In the genomic region with DNA sequence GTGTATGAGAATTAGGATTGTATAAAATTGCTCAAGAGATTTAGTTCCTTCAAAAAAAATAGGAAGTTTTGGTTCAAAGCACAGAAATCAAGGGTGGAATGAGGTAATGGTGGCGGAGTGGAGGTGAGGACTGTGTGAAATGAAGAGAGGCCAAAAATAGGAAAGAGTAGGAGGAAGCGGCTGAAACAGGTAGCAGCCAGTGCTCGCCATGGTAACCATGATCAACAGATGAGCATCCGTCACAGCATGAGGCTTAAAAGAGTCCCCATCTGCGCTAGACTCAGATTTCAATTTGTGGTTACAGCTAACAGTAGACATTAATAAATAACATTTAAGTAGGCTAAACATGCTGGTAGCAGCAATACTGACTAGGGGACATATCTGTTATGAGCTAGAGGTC, we compare ENCODE assay signal across 9 mouse cellular contexts. TPM values are rescaled to one million over a fixed set of nuclear protein-coding genes. Genes with fewer than 3 reads are reported as not detected.
DNase-seq lines count a peak whose midpoint lies in the region; ATAC-seq and TF ChIP-seq lines count a peak whose summit lies in the region.
"Had no signal": no experiment of that assay in that cellular context is flagged by ENCODE, and none has a peak within 500 bp of the region (broad histone marks: within the 10 kb centered on the region; RNA-seq: fewer than 3 reads in every experiment).

No protein-coding gene starts in this region.

- no peak overlapping the region for H3K4me2 ChIP-seq in midbrain, postnatal 0 days (ENCODE audit: low read depth, low read length, poor library complexity, severe bottlenecking)
- no peak overlapping the region for H3K4me2 ChIP-seq in heart, embryonic 11.5 days
- H3K4me2 ChIP-seq: lung, embryonic 14.5 days had no signal

- peak; percentile 33 for DNase-seq in embryo, embryonic 10.5 days (ENCODE audit: low spot score)
- no peak for DNase-seq in embryo, embryonic 10 days (ENCODE audit: low spot score)
- no peak for DNase-seq in midbrain, postnatal 0 days (ENCODE audit: low spot score)
- DNase-seq in midbrain, embryonic 10.5 days (ENCODE audit: low spot score) = no peak
- peak; percentile 64 to 82 for DNase-seq in layer of hippocampus, adult 18-20 months (ENCODE audit: low spot score in 2 of 2)
- DNase-seq in right cerebral cortex, postnatal 14 days = peak; percentile 20
- no peak for DNase-seq in heart, adult 18-20 months
- DNase-seq: lung, embryonic 14.5 days had no signal

- H3K36me3 ChIP-seq in midbrain, postnatal 0 days (ENCODE audit: insufficient read depth, low read length) = no peaks in the 10 kb centered on the region
- H3K36me3 ChIP-seq in midbrain, embryonic 10.5 days = no peaks in the 10 kb centered on the region
- no peaks in the 10 kb centered on the region for H3K36me3 ChIP-seq in heart, embryonic 11.5 days (ENCODE audit: control insufficient read depth, insufficient read depth, low read length)

- H3K27me3 ChIP-seq in midbrain, postnatal 0 days (ENCODE audit: insufficient read depth, low read length) = no peaks in the 10 kb centered on the region
- no peaks in the 10 kb centered on the region for H3K27me3 ChIP-seq in midbrain, embryonic 10.5 days (ENCODE audit: low read depth, poor library complexity, severe bottlenecking)
- H3K27me3 ChIP-seq in heart, embryonic 11.5 days (ENCODE audit: control insufficient read depth, insufficient read depth, low read length) = no peaks in the 10 kb centered on the region

- no peak overlapping the region for H3K9ac ChIP-seq in midbrain, postnatal 0 days (replicated peaks; ENCODE audit: low read length, poor library complexity, severe bottlenecking)
- H3K9ac ChIP-seq in heart, embryonic 11.5 days (ENCODE audit: low read depth, low read length) = no peak overlapping the region
- H3K9ac ChIP-seq: lung, embryonic 14.5 days had no signal

- H3K4me1 ChIP-seq in midbrain, postnatal 0 days (ENCODE audit: insufficient read depth, low read length) = no peaks in the 10 kb centered on the region
- no peaks in the 10 kb centered on the region; the same call in 1 of the 2 replicates for H3K4me1 ChIP-seq in midbrain, embryonic 10.5 days
- no peaks in the 10 kb centered on the region for H3K4me1 ChIP-seq in heart, embryonic 11.5 days (ENCODE audit: control insufficient read depth, insufficient read depth, low read length)

- H3K9me3 ChIP-seq in midbrain, postnatal 0 days (ENCODE audit: low read length) = no peaks in the 10 kb centered on the region
- 0 out of 2 replicates have a peak, but pooled peaks cover 4% of the 10 kb centered on the region for H3K9me3 ChIP-seq in midbrain, embryonic 10.5 days (replicated peaks)
- H3K9me3 ChIP-seq in heart, embryonic 11.5 days (replicated peaks; ENCODE audit: control insufficient read depth, low read length) = no peaks in the 10 kb centered on the region

- no peak overlapping the region for H3K27ac ChIP-seq in midbrain, postnatal 0 days (ENCODE audit: low read depth, low read length)
- H3K27ac ChIP-seq in midbrain, embryonic 10.5 days (replicated peaks) = no peak overlapping the region
- H3K27ac ChIP-seq in heart, embryonic 11.5 days (ENCODE audit: low read depth, low read length) = no peak overlapping the region

- ATAC-seq in midbrain, postnatal 0 days (ENCODE audit: low FRiP score) = peak; percentile 60; the same call in 1 of the 2 replicates
- no peak for ATAC-seq in heart, embryonic 11.5 days (replicated peaks; ENCODE audit: insufficient number of reproducible peaks, low FRiP score, low TSS enrichment)

- H3K4me3 ChIP-seq in midbrain, postnatal 0 days (ENCODE audit: low read depth, low read length) = no peak overlapping the region
- no peak overlapping the region for H3K4me3 ChIP-seq in midbrain, embryonic 10.5 days
- no peak overlapping the region for H3K4me3 ChIP-seq in heart, embryonic 11.5 days (ENCODE audit: low read depth, low read length)

- no peak for TF ChIP-seq CTCF in midbrain, postnatal 0 days (IDR thresholded peaks at IDR 0.05)

- 65% methylated on average over 5 of the region's 5 CpGs for WGBS in midbrain, postnatal 0 days
- WGBS in midbrain, embryonic 10.5 days = 93% methylated on average over 5 of the region's 5 CpGs
- WGBS in heart, embryonic 11.5 days (ENCODE audit: insufficient replicate concordance) = 81% methylated on average over 5 of the region's 5 CpGs

RNA-seq across cellular contexts. Expression of a gene that starts 33.4 kb away (rescaled TPM):
- total RNA-seq in midbrain, postnatal 0 days (2014; rRNA removed) = 15.3 and 17.0 TPM in 2 replicates
- polyA plus RNA-seq in midbrain, postnatal 0 days (2015; fragmentation: Nextera tagmentation; extraction: Ambion mirVana) = 2.2 and 2.8 TPM in 2 replicates
- 0.71 and 0.73 TPM in 2 replicates for polyA plus RNA-seq in midbrain, embryonic 10.5 days (2016; fragmentation: Nextera tagmentation; extraction: Ambion mirVana)
- 10 to 100 TPM; 92.0 to 95.8 TPM for total RNA-seq in layer of hippocampus, adult 18-20 months (2021)
- total RNA-seq in heart, adult 18-20 months (2021) = 1 to 10 TPM; 6.6 to 6.8 TPM
- polyA plus RNA-seq in heart, embryonic 11.5 days (2014; fragmentation: Nextera tagmentation; extraction: Ambion mirVana) = 2.1 and 2.9 TPM in 2 replicates

Comparison
In these comparisons a context has a peak if more than half of its experiments do, and no peak if none do; other contexts are left out.
1. DNase-seq: peak in embryo, embryonic 10.5 days (single experiment), layer of hippocampus, adult 18-20 months (2 of 2) and right cerebral cortex, postnatal 14 days (single experiment); none in embryo, embryonic 10 days (single experiment), midbrain, postnatal 0 days (single experiment), midbrain, embryonic 10.5 days (single experiment) and heart, adult 18-20 months (0 of 2).